Mouse (Mus musculus) liver, embryonic 11.5 days (tissue): ENCODE data around the gene Cox6a1. TPM values are rescaled to one million over a fixed set of nuclear protein-coding genes. Genes with fewer than 3 reads are reported as not detected.
A peak's percentile ranks its signal among the peaks of the same experiment; 100 is the strongest.
"Not testable (repeated sequence)": the region's sequence is repeated elsewhere in the genome, so short reads cannot be mapped to it uniquely, and the experiment has no call there.

Source experiments
- ATAC-seq: fragments of 200-750 bp; cut with Nextera tagmentation; replicated peaks from 2 replicates; pipeline ENCODE4 v1.8.0; 2017; ENCODE audit warnings: moderate number of reproducible peaks, mild to moderate bottlenecking, moderate TSS enrichment, moderate library complexity; ENCODE audit not compliant: low FRiP score
- DNase-seq: peaks from one replicate; pipeline ENCODE4 v3.0.0-alpha.2; 2017; ENCODE audit warnings: low spot score
- H3K27ac ChIP-seq: fragments of 300-500 bp; sonication (generic); 2 replicates; pipeline ENCODE4 v1.5.1; 2014; ENCODE audit warnings: mild to moderate bottlenecking, low read depth, low read length, control low read depth
- H3K27me3 ChIP-seq: fragments of 300-500 bp; sonication (generic); replicated peaks from 2 replicates; pipeline ENCODE4 v1.6.1; 2014; ENCODE audit warnings: low read length, mixed read lengths; ENCODE audit not compliant: control insufficient read depth, insufficient read depth
- H3K36me3 ChIP-seq: fragments of 300-500 bp; sonication (generic); 2 replicates; pipeline ENCODE4 v1.6.1; 2014; ENCODE audit warnings: mild to moderate bottlenecking, low read length, moderate library complexity, mixed read lengths; ENCODE audit not compliant: control insufficient read depth, insufficient read depth
- H3K4me1 ChIP-seq: fragments of 300-500 bp; sonication (generic); replicated peaks from 2 replicates; pipeline ENCODE4 v1.6.1; 2014; ENCODE audit warnings: low read length, mixed read lengths; ENCODE audit not compliant: control insufficient read depth, insufficient read depth
- H3K4me2 ChIP-seq: fragments of 300-500 bp; sonication (generic); 2 replicates; pipeline ENCODE4 v1.6.1; 2014; ENCODE audit warnings: mild to moderate bottlenecking, control low read depth, moderate library complexity
- H3K4me3 ChIP-seq: fragments of 300-500 bp; sonication (generic); 2 replicates; pipeline ENCODE4 v1.5.1; 2014; ENCODE audit warnings: low read depth, low read length, control low read depth
- H3K9ac ChIP-seq: fragments of 300-500 bp; sonication (generic); 2 replicates; pipeline ENCODE4 v1.6.1; 2014; ENCODE audit warnings: low read depth, low read length, control low read depth
- H3K9me3 ChIP-seq: fragments of 300-500 bp; sonication (generic); 2 replicates; pipeline ENCODE4 v1.6.1; 2016; ENCODE audit warnings: low read length, inconsistent platforms, mixed read lengths; ENCODE audit not compliant: control insufficient read depth
- WGBS: fragments of 180-500 bp; shearing (Covaris S2); extraction: QIAGEN DNeasy Blood & Tissue Kit; methylation state at CpG from one replicate; pipeline ENCODE4 v1.1.7; 2014; 5-methylcytosine and 5-hydroxymethylcytosine counted together
- polyA plus RNA-seq: library from polyadenylated mRNA; unstranded; fragments of >200 nt; fragmentation: Nextera tagmentation; extraction: Ambion mirVana; gene quantifications from 2 replicates; pipeline ENCODE4 v1.2.1, GENCODE M21; 2014

Gene Cox6a1
- polyA plus RNA-seq, 1 experiment from 2014 or later = 865 TPM

GRCm38 (mm10) chr5:115317645-115318328 lies 31.0 kb downstream of the Cox6a1 start:
- Histone ChIP-seq H3K27me3 (no peaks in the 10 kb centered on the region), H3K4me2 (peak overlapping the region; percentile 48), H3K4me3 (peak overlapping the region; percentile 11; the same call in 1 of the 2 replicates), H3K36me3 (no peaks in the 10 kb centered on the region), H3K9ac (0 out of 2 replicates have a peak overlapping the region, but pooled peaks have one; percentile 20), H3K4me1 (peaks cover 38% of the 10 kb centered on the region), H3K9me3 (no peaks in the 10 kb centered on the region), H3K27ac (peak overlapping the region; percentile 69)
- ATAC-seq (no peak; the same call in 1 of the 2 replicates), DNase-seq (no peak)
- 11% methylated on average over 10 of the region's 10 CpGs for WGBS

- WGBS = 25% methylated on average over 14 of the region's 14 CpGs
- peak overlapping the region; percentile 44; the same call in 1 of the 2 replicates for H3K9ac ChIP-seq
- ATAC-seq (no peak), DNase-seq (no peak)
- H3K27me3 ChIP-seq = no peaks in the 10 kb centered on the region
- H3K36me3 ChIP-seq = no peaks in the 10 kb centered on the region
- H3K27ac ChIP-seq = peak overlapping the region; percentile 69
- no peaks in the 10 kb centered on the region for H3K9me3 ChIP-seq
- H3K4me1 ChIP-seq = peaks cover 44% of the 10 kb centered on the region
- no peak overlapping the region; the same call in 1 of the 2 replicates for H3K4me3 ChIP-seq
- peak overlapping the region; percentile 48 for H3K4me2 ChIP-seq
These were observed 31.7 kb downstream of the Cox6a1 start for GRCm38 (mm10) chr5:115316968-115317644.

- DNase-seq (no peak), ATAC-seq (no peak)
- Histone ChIP-seq H3K9ac (peak overlapping the region; percentile 47), H3K36me3 (no peaks in the 10 kb centered on the region), H3K4me3 (peak overlapping the region; percentile 16; the same call in 1 of the 2 replicates), H3K9me3 (no peaks in the 10 kb centered on the region), H3K27ac (peak overlapping the region; percentile 53), H3K4me1 (peaks cover 43% of the 10 kb centered on the region), H3K27me3 (no peaks in the 10 kb centered on the region), H3K4me2 (peak overlapping the region; percentile 46)
- WGBS = 27% methylated on average over 5 of the region's 5 CpGs
These were observed 35.2 kb downstream of the Cox6a1 start for GRCm38 (mm10) chr5:115313668-115313943.

- H3K4me2 ChIP-seq = peak overlapping the region; percentile 46
- WGBS = 47% methylated on average over 10 of the region's 10 CpGs
- H3K27ac ChIP-seq = peak overlapping the region; percentile 53
- no peaks in the 10 kb centered on the region for H3K36me3 ChIP-seq
- H3K27me3 ChIP-seq = no peaks in the 10 kb centered on the region
- peak overlapping the region; percentile 47 for H3K9ac ChIP-seq
- peak; percentile 82 for ATAC-seq
- DNase-seq = no peak
- H3K9me3 ChIP-seq = no peaks in the 10 kb centered on the region
- H3K4me3 ChIP-seq = peak overlapping the region; percentile 16; the same call in 1 of the 2 replicates
- H3K4me1 ChIP-seq = peaks cover 37% of the 10 kb centered on the region
These were observed 35.7 kb downstream of the Cox6a1 start for GRCm38 (mm10) chr5:115312816-115313667.

GRCm38 (mm10) chr5:115312354-115312753 lies 36.4 kb downstream of the Cox6a1 start:
- 53% methylated on average over 4 of the region's 4 CpGs for WGBS
- H3K27ac ChIP-seq = peak overlapping the region; percentile 53
- H3K4me1 ChIP-seq = peaks cover 30% of the 10 kb centered on the region
- H3K36me3 ChIP-seq = no peaks in the 10 kb centered on the region
- ATAC-seq = peak; percentile 77
- H3K9me3 ChIP-seq = no peaks in the 10 kb centered on the region
- no peak overlapping the region for H3K4me3 ChIP-seq
- H3K27me3 ChIP-seq = no peaks in the 10 kb centered on the region
- DNase-seq = no peak
- peak overlapping the region; percentile 46 for H3K4me2 ChIP-seq
- H3K9ac ChIP-seq = 0 out of 2 replicates have a peak overlapping the region, but pooled peaks have one; percentile 17

- WGBS = 75% methylated on average over 5 of the region's 7 CpGs
- not testable (repeated sequence) for H3K27ac ChIP-seq, ATAC-seq
These were observed 46.6 kb downstream of the Cox6a1 start for GRCm38 (mm10) chr5:115302190-115302589.

GRCm38 (mm10) chr5:115301615-115302014 lies 47.2 kb downstream of the Cox6a1 start:
- peak overlapping the region; percentile 92 for H3K4me3 ChIP-seq
- H3K9ac ChIP-seq = peak overlapping the region; percentile 78
- H3K9me3 ChIP-seq = no peaks in the 10 kb centered on the region
- H3K4me1 ChIP-seq = peaks cover 32% of the 10 kb centered on the region
- peak overlapping the region; percentile 81 for H3K27ac ChIP-seq
- no peaks in the 10 kb centered on the region for H3K27me3 ChIP-seq
- no peak for ATAC-seq
- DNase-seq = no peak
- H3K36me3 ChIP-seq = peaks cover 13% of the 10 kb centered on the region
- WGBS = 33% methylated on average over 13 of the region's 13 CpGs
- H3K4me2 ChIP-seq = peak overlapping the region; percentile 94

More at GRCm38 (mm10) chr5:115302190-115302589, 46.6 kb downstream of the Cox6a1 start:
- H3K36me3 ChIP-seq, H3K4me3 ChIP-seq, H3K9ac ChIP-seq, H3K27me3 ChIP-seq, DNase-seq, H3K9me3 ChIP-seq: not testable (repeated sequence)
- H3K4me1 ChIP-seq = peaks cover 27% of the 10 kb centered on the region
- peak overlapping the region; percentile 94; the same call in 1 of the 2 replicates for H3K4me2 ChIP-seq
